Comparison of ENCODE assay signal across 11 mouse cellular contexts in genomic region chr9:63749296-63749915, GRCm38 (mm10). TPM values are rescaled to one million over a fixed set of nuclear protein-coding genes. Genes with fewer than 3 reads are reported as not detected.
DNase-seq lines count a peak whose midpoint lies in the region; ATAC-seq and TF ChIP-seq lines count a peak whose summit lies in the region.
"Had no signal": no experiment of that assay in that cellular context is flagged by ENCODE, and none has a peak within 500 bp of the region (broad histone marks: within the 10 kb centered on the region; RNA-seq: fewer than 3 reads in every experiment).

No protein-coding gene starts in this region.

- TF ChIP-seq CTCF in intestine, postnatal 0 days (IDR thresholded peaks at IDR 0.05; ENCODE audit: low read depth): no peak

- no peaks in the 10 kb centered on the region for H3K27me3 ChIP-seq in intestine, embryonic 15.5 days (replicated peaks)
- no peaks in the 10 kb centered on the region for H3K27me3 ChIP-seq in intestine, postnatal 0 days (replicated peaks; ENCODE audit: control insufficient read depth, insufficient read depth, low read length)
- no peaks in the 10 kb centered on the region for H3K27me3 ChIP-seq in intestine, embryonic 16.5 days (replicated peaks; ENCODE audit: control insufficient read depth, insufficient read depth, low read length)
- no peaks in the 10 kb centered on the region for H3K27me3 ChIP-seq in stomach, embryonic 15.5 days (replicated peaks)
- no peaks in the 10 kb centered on the region for H3K27me3 ChIP-seq in forebrain, embryonic 11.5 days (ENCODE audit: control insufficient read depth, insufficient read depth, low read length)

- H3K4me1 ChIP-seq in intestine, embryonic 15.5 days (replicated peaks): peaks cover 76% of the 10 kb centered on the region
- 0 out of 2 replicates have a peak, but pooled peaks cover 10% of the 10 kb centered on the region for H3K4me1 ChIP-seq in intestine, postnatal 0 days (replicated peaks; ENCODE audit: control insufficient read depth, insufficient read depth, low read length)
- H3K4me1 ChIP-seq in intestine, embryonic 16.5 days (ENCODE audit: control insufficient read depth, insufficient read depth, low read length): peaks cover 77% of the 10 kb centered on the region
- peaks cover 84% of the 10 kb centered on the region for H3K4me1 ChIP-seq in stomach, embryonic 15.5 days
- peaks cover 34% of the 10 kb centered on the region for H3K4me1 ChIP-seq in forebrain, embryonic 11.5 days (replicated peaks; ENCODE audit: control insufficient read depth, insufficient read depth, low read length)

- WGBS in intestine, embryonic 15.5 days: 33% methylated on average over 15 of the region's 15 CpGs
- 40% methylated on average over 15 of the region's 15 CpGs for WGBS in intestine, postnatal 0 days
- 38% methylated on average over 15 of the region's 15 CpGs for WGBS in intestine, embryonic 16.5 days
- 37% methylated on average over 15 of the region's 15 CpGs for WGBS in stomach, embryonic 15.5 days
- WGBS in forebrain, embryonic 11.5 days: 54% methylated on average over 15 of the region's 15 CpGs

- peak overlapping the region; percentile 52; the same call in 1 of the 2 replicates for H3K27ac ChIP-seq in intestine, embryonic 15.5 days
- no peak overlapping the region for H3K27ac ChIP-seq in intestine, postnatal 0 days (ENCODE audit: low read depth, low read length)
- H3K27ac ChIP-seq in intestine, embryonic 16.5 days (ENCODE audit: low read length): peak overlapping the region; percentile 33; the same call in 1 of the 2 replicates
- peak overlapping the region; percentile 55 for H3K27ac ChIP-seq in stomach, embryonic 15.5 days
- H3K27ac ChIP-seq in forebrain, embryonic 11.5 days (ENCODE audit: low read depth, low read length): no peak overlapping the region

- no peak overlapping the region for H3K4me3 ChIP-seq in intestine, embryonic 15.5 days (replicated peaks)
- H3K4me3 ChIP-seq in intestine, postnatal 0 days (ENCODE audit: low read depth, low read length): no peak overlapping the region
- no peak overlapping the region for H3K4me3 ChIP-seq in intestine, embryonic 16.5 days (ENCODE audit: low read length)
- H3K4me3 ChIP-seq in stomach, embryonic 15.5 days (replicated peaks): no peak overlapping the region
- no peak overlapping the region for H3K4me3 ChIP-seq in forebrain, embryonic 11.5 days (ENCODE audit: low read depth, low read length)

- H3K9me3 ChIP-seq in intestine, embryonic 15.5 days: no peaks in the 10 kb centered on the region
- no peaks in the 10 kb centered on the region for H3K9me3 ChIP-seq in intestine, postnatal 0 days (ENCODE audit: control insufficient read depth)
- no peaks in the 10 kb centered on the region for H3K9me3 ChIP-seq in intestine, embryonic 16.5 days (ENCODE audit: control insufficient read depth, low read length)
- H3K9me3 ChIP-seq in stomach, embryonic 15.5 days: no peaks in the 10 kb centered on the region
- H3K9me3 ChIP-seq in forebrain, embryonic 11.5 days (ENCODE audit: control insufficient read depth, low read length): no peaks in the 10 kb centered on the region

- no peaks in the 10 kb centered on the region for H3K36me3 ChIP-seq in intestine, embryonic 15.5 days
- no peaks in the 10 kb centered on the region for H3K36me3 ChIP-seq in intestine, postnatal 0 days (ENCODE audit: control insufficient read depth, insufficient read depth)
- no peaks in the 10 kb centered on the region for H3K36me3 ChIP-seq in intestine, embryonic 16.5 days (ENCODE audit: control insufficient read depth, insufficient read depth, low read length)
- no peaks in the 10 kb centered on the region for H3K36me3 ChIP-seq in stomach, embryonic 15.5 days
- H3K36me3 ChIP-seq in forebrain, embryonic 11.5 days (ENCODE audit: control insufficient read depth, insufficient read depth, low read length): no peaks in the 10 kb centered on the region; the same call in 1 of the 2 replicates

- H3K9ac ChIP-seq in intestine, embryonic 15.5 days: no peak overlapping the region; the same call in 1 of the 2 replicates
- no peak overlapping the region for H3K9ac ChIP-seq in intestine, postnatal 0 days (ENCODE audit: low read depth, low read length)
- H3K9ac ChIP-seq in intestine, embryonic 16.5 days (ENCODE audit: low read depth, low read length): no peak overlapping the region
- no peak overlapping the region for H3K9ac ChIP-seq in stomach, embryonic 15.5 days
- no peak overlapping the region for H3K9ac ChIP-seq in forebrain, embryonic 11.5 days (ENCODE audit: low read length)

- no peak overlapping the region for H3K4me2 ChIP-seq in intestine, embryonic 15.5 days (replicated peaks)
- no peak overlapping the region for H3K4me2 ChIP-seq in intestine, postnatal 0 days (replicated peaks; ENCODE audit: low read depth)
- no peak overlapping the region for H3K4me2 ChIP-seq in intestine, embryonic 16.5 days (ENCODE audit: low read depth, low read length)
- H3K4me2 ChIP-seq in stomach, embryonic 15.5 days: no peak overlapping the region
- no peak overlapping the region for H3K4me2 ChIP-seq in forebrain, embryonic 11.5 days (ENCODE audit: low read depth, low read length, severe bottlenecking)

- DNase-seq in thymus, postnatal 0 days (ENCODE audit: low spot score): peak; percentile 56
- no peak for DNase-seq in thymus, adult 18-20 months
- DNase-seq in urinary bladder, adult 2 months (ENCODE audit: low spot score): no peak
- DNase-seq in forebrain, embryonic 11.5 days (ENCODE audit: low spot score): no peak
- DNase-seq: adrenal gland, postnatal 14 days; cerebellum, postnatal 36 days; right cerebral cortex, postnatal 25 days had no signal

- ATAC-seq in intestine, embryonic 15.5 days: no peak
- no peak for ATAC-seq in intestine, postnatal 0 days
- ATAC-seq in intestine, embryonic 16.5 days: no peak
- no peak for ATAC-seq in stomach, embryonic 15.5 days (ENCODE audit: insufficient read depth, low FRiP score, low read depth)
- no peak for ATAC-seq in forebrain, embryonic 11.5 days (replicated peaks; ENCODE audit: low FRiP score)

RNA-seq across cellular contexts. Expression of gene Smad3, which starts 8.4 kb away (rescaled TPM):
- 14.8 and 15.3 TPM in 2 replicates for polyA plus RNA-seq in intestine, embryonic 15.5 days (2015; fragmentation: Nextera tagmentation; extraction: Ambion mirVana)
- polyA plus RNA-seq in intestine, postnatal 0 days (2015; fragmentation: Nextera tagmentation; extraction: Ambion mirVana): 5.0 and 5.7 TPM in 2 replicates
- polyA plus RNA-seq in thymus, postnatal 0 days (2015; fragmentation: Nextera tagmentation; extraction: Ambion mirVana): 18.5 and 21.1 TPM in 2 replicates
- polyA plus RNA-seq in intestine, embryonic 16.5 days (2015; fragmentation: Nextera tagmentation; extraction: Ambion mirVana): 10.9 and 11.8 TPM in 2 replicates
- 17.5 and 19.6 TPM in 2 replicates for polyA plus RNA-seq in stomach, embryonic 15.5 days (2015; fragmentation: Nextera tagmentation; extraction: Ambion mirVana)
- 33.3 and 39.4 TPM in 2 replicates for polyA plus RNA-seq in urinary bladder, adult 2 months (2012; rRNA removed)
- 16.6 and 17.9 TPM in 2 replicates for polyA plus RNA-seq in forebrain, embryonic 11.5 days (2014; fragmentation: Nextera tagmentation; extraction: Ambion mirVana)

Comparison
In these comparisons a context has a peak if more than half of its experiments do, and no peak if none do; other contexts are left out.
1. H3K27ac ChIP-seq: peak in intestine, embryonic 15.5 days (single experiment), intestine, embryonic 16.5 days (single experiment) and stomach, embryonic 15.5 days (single experiment); none in intestine, postnatal 0 days (single experiment) and forebrain, embryonic 11.5 days (single experiment).